Mouse (Mus musculus) adrenal gland, postnatal 25 days (tissue): ENCODE measurements around the gene Fbxw4. TPM values are rescaled to one million over a fixed set of nuclear protein-coding genes. Genes with fewer than 3 reads are reported as not detected.

Experiments used
- DNase-seq: peaks from one replicate; pipeline ENCODE4 v3.0.0; 2021; ENCODE audit warnings: mixed read lengths
- total RNA-seq: library from RNA; stranded (reverse); gene quantifications from 2 replicates; pipeline ENCODE4 v1.2.3, GENCODE M21; 2021

The Fbxw4 gene
- total RNA-seq, 1 experiment from 2014 or later, result 32.2 TPM

GRCm38 (mm10) chr19:45540657-45541408 lies 119.3 kb downstream of the Fbxw4 start:
- DNase-seq, result no peak

- DNase-seq, result peak; percentile 52
These were observed 122.6 kb downstream of the Fbxw4 start for GRCm38 (mm10) chr19:45537505-45537904.

- no peak for DNase-seq
These were observed 124.2 kb downstream of the Fbxw4 start for GRCm38 (mm10) chr19:45535929-45536328.

- no peak for DNase-seq
These were observed 124.8 kb downstream of the Fbxw4 start for GRCm38 (mm10) chr19:45535214-45535735.

GRCm38 (mm10) chr19:45533617-45534016 lies 126.5 kb downstream of the Fbxw4 start:
- no peak for DNase-seq

- no peak for DNase-seq
These were observed 128.6 kb downstream of the Fbxw4 start for GRCm38 (mm10) chr19:45531554-45531953.

GRCm38 (mm10) chr19:45530200-45530995 lies 129.7 kb downstream of the Fbxw4 start:
- peak; percentile 45 for DNase-seq

- no peak for DNase-seq
These were observed 130.8 kb downstream of the Fbxw4 start for GRCm38 (mm10) chr19:45529294-45529693.

Other genes with a start within 250 kb of the Fbxw4 start
- 12.4 and 15.5 TPM in 2 replicates for gene Poll, start 99.8 kb downstream of the Fbxw4 start, total RNA-seq
- gene Gm17018, start 99.7 kb downstream of the Fbxw4 start, total RNA-seq, result 26.2 and 31.8 TPM in 2 replicates
- not detected in 2 replicates for gene Fgf8, start 82.6 kb upstream of the Fbxw4 start, total RNA-seq
- gene Npm3, start 89.3 kb upstream of the Fbxw4 start, total RNA-seq, result 29.0 and 34.7 TPM in 2 replicates
- 84.7 and 93.9 TPM in 2 replicates for gene Mgea5, start 123.5 kb upstream of the Fbxw4 start, total RNA-seq
- gene Kcnip2, start 155.7 kb upstream of the Fbxw4 start, total RNA-seq, result 0.27 TPM in 1 of 2 replicates, not detected in the other